Mouse (Mus musculus) lung, postnatal 36 days (tissue): ENCODE measurements around the gene Lrp8.

ENCODE experiments used
- DNase-seq: peaks from one replicate; pipeline ENCODE4 v3.0.0; 2022; ENCODE audit warnings: mixed read lengths

Lrp8 gene

GRCm38 (mm10) chr4:107923803-107924194 is 121.7 kb downstream of the Lrp8 start:
- no peak for DNase-seq
